Mouse (Mus musculus): ENCODE data around the gene Rufy3.
A peak's percentile ranks its signal among the peaks of the same experiment; 100 is the strongest.

Rufy3 gene

GRCm38 (mm10) chr5:88616988-88617387 lies 52.1 kb downstream of the Rufy3 start:
- no peak for DNase-seq (ENCODE audit: inconsistent age in 2 of 2, low spot score in 1 of 2)

GRCm38 (mm10) chr5:88627545-88627944 lies 62.7 kb downstream of the Rufy3 start:
- no peak for DNase-seq (ENCODE audit: inconsistent age in 2 of 2, low spot score in 1 of 2)

- DNase-seq (ENCODE audit: inconsistent age in 2 of 2, low spot score in 1 of 2): no peak
Measured at GRCm38 (mm10) chr5:88629125-88629524, 64.3 kb downstream of the Rufy3 start.

GRCm38 (mm10) chr5:88629987-88630386 lies 65.1 kb downstream of the Rufy3 start:
- peak in 1 of 2 experiments; percentile 53 for DNase-seq (ENCODE audit: inconsistent age in 2 of 2, low spot score in 1 of 2)

DNA sequence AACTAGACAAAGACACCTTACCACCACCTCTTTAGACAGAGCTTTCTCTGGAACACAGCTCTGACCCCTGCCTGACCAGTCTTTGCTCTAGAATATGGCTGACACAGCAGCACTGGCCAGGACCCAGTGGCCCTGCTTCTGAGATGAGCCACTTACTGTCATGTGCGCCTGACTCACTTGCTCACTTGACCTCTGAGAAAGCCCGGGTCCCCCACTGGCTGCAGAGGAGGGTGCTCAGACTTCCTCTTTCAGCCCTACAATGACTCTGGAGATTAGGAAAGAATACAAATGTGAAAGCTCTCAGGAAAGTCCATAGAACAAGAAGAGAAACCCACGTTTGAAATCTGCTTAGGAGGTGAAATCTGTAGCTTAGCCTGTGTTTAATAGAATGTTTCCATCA lies 66.0 kb downstream of the Rufy3 start:
- DNase-seq (ENCODE audit: inconsistent age in 2 of 2, low spot score in 1 of 2): peak; percentile 86 to 90

GRCm38 (mm10) chr5:88631545-88631944 lies 66.7 kb downstream of the Rufy3 start:
- DNase-seq (ENCODE audit: inconsistent age in 2 of 2, low spot score in 1 of 2): no peak

- no peak for DNase-seq (ENCODE audit: inconsistent age in 2 of 2, low spot score in 1 of 2)
Measured at GRCm38 (mm10) chr5:88632463-88632862, 67.6 kb downstream of the Rufy3 start.

GRCm38 (mm10) chr5:88634076-88634475 lies 69.2 kb downstream of the Rufy3 start:
- no peak for DNase-seq (ENCODE audit: inconsistent age in 2 of 2, low spot score in 1 of 2)

GRCm38 (mm10) chr5:88642786-88643185 lies 77.9 kb downstream of the Rufy3 start:
- peak; percentile 35 to 81 for DNase-seq (ENCODE audit: inconsistent age in 2 of 2, low spot score in 1 of 2)

DNA sequence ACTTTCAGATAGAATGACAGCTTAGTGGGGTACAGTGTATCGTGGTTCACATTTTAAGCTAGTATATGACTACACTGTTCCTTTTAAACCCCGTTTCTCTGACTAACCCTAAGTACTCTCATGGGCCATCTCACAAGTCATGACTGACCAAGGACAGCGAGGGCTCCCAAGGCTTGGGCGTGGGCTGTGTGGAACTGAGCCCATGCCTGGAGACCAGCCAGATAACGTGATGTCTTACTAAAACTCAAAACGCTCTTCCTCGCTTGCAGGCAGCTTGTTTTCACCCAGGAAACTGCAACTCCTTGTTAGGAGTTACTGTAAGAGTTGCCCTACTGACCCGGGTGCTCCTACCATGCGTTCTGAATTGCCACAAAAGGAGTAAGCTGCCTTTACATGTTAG lies 78.7 kb downstream of the Rufy3 start:
- DNase-seq (ENCODE audit: inconsistent age in 2 of 2, low spot score in 1 of 2): peak; percentile 86 to 93

- no peak for DNase-seq (ENCODE audit: inconsistent age in 2 of 2, low spot score in 1 of 2)
Measured at GRCm38 (mm10) chr5:88644901-88645300, 80.1 kb downstream of the Rufy3 start.

GRCm38 (mm10) chr5:88645405-88645804 lies 80.6 kb downstream of the Rufy3 start:
- DNase-seq (ENCODE audit: inconsistent age in 2 of 2, low spot score in 1 of 2): no peak

- DNase-seq (ENCODE audit: inconsistent age in 2 of 2, low spot score in 1 of 2): no peak
Measured at GRCm38 (mm10) chr5:88649250-88650173, 84.7 kb downstream of the Rufy3 start.

- DNase-seq (ENCODE audit: inconsistent age in 2 of 2, low spot score in 1 of 2): no peak
Measured at GRCm38 (mm10) chr5:88652589-88652988, 87.7 kb downstream of the Rufy3 start.

DNA sequence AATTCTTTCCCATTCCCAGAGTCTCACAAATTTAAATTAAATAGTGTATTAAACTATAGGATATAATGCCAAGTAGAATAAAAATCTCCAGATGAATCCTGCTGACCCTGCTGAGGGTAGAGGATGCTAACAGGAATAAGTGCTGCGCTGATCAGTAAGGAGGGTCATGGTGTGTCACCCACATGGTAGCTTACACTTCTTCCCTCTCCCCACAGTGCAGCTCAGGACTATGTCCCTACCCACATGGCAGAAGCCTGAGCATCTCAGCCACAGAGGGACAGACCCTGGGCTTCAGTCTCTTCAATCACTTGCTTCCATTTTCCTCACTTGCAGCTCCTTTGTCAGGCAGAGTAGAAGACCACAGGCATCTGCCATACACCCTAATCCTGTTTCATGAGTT lies 93.0 kb downstream of the Rufy3 start:
- DNase-seq (ENCODE audit: inconsistent age in 2 of 2, low spot score in 1 of 2): no peak

DNA sequence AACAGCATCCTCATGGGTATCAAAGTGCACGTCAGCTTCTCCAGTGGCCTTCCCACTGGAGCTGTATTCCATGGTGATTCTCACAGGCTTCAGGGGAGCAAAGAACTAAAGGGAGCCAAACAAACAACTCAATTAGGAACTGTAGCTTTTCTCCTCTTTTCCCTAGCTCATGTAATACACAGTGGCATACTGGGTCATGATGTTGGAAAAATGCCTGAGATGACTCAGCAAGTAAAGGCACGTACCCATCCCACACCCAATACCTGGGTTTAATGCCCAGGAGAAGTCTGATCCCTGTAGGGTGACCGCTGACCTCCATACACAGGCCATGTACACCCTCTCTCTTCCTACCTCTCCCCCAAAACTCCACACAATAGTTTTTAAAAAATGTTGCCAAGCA lies 98.3 kb downstream of the Rufy3 start:
- DNase-seq (ENCODE audit: inconsistent age in 2 of 2, low spot score in 1 of 2): peak; percentile 31 to 72

DNA sequence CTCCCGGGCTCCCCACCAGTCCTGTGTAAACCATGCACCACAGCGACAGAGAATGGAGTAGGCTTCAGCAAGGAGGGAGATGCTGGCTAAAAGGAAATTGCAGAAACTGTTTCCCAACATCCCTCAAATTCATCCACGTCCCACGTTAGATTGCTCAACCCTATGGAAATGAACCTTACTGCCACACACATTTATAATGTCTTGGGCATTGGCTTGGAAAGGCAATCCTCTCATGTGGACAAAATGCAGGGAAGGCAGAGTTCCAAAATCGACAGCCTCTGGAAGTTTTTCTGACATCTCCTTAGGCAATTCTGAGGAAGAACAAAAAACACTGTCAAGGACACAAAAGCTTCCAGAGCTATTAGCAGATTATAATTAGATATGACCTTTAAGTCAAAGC lies 99.0 kb downstream of the Rufy3 start:
- DNase-seq (ENCODE audit: inconsistent age in 2 of 2, low spot score in 1 of 2): peak; percentile 24 to 66

DNA sequence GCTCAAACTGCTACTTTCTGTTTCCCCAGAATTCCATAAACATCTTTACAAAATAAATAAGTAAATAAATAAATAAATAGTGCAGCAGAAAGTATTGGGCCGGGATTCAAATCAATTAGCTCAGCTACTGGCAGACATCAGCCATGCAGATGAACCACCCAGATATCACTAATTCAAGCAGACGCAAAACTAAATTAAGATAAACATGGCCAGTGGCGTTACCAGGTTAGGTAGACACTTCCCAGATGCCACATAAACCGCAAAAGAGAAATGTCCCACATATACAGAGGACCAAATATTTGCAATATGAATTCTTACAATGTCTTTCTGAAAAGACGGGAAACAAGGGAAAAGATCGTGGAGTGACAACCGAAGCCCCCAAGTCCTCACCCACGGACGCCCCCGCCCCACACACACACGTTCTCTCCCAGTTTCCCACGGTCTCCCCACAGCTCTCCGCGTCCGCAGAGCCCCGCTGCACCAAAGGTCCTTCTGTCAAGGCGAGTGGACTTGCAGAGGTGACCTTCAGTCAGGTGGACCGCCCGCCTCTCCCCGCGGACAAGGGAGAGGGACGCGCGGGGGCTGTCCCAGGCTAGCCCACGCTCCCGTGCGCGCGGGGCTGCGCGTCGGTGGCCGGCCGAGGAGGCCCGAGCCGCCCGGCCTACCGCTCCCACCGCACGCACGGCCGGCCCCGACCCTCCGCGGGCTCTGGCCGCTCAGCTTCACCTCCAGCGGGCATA lies 110.0 kb downstream of the Rufy3 start:
- DNase-seq (ENCODE audit: inconsistent age in 2 of 2, low spot score in 1 of 2): peak in 1 of 2 experiments; percentile 59

GRCm38 (mm10) chr5:88675443-88676387 lies 110.9 kb downstream of the Rufy3 start, which contains the start of gene Grsf1:
Gene Grsf1, minus strand, starts transcription at chr5:88676171.
- peak; percentile 95 to 98 for DNase-seq (ENCODE audit: inconsistent age in 2 of 2, low spot score in 1 of 2)

DNA sequence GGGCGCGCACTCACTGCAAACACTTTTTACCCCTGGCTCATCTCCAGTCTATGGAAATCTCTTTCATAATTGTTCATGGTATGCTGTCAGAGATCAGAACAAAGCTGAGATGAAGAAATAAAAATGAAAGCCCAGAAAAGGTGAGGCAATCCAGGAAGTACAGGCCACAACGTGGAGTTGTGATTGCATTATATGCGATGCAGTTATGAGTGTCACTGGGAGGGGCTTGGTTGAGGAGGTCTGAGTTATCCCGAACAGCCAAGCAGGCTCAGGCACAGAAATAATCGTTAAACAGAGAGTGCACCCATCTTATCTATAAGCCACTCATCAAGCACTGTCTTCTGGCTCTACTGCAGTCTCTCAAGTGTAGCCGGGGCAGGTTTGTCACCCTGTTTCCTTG lies 114.1 kb downstream of the Rufy3 start:
- no peak for DNase-seq (ENCODE audit: inconsistent age in 2 of 2, low spot score in 1 of 2)

GRCm38 (mm10) chr5:88679341-88679740 lies 114.5 kb downstream of the Rufy3 start:
- no peak for DNase-seq (ENCODE audit: inconsistent age in 2 of 2, low spot score in 1 of 2)
